Mouse (Mus musculus): Measurements from ENCODE around the gene Clic5.

GRCm38 (mm10) chr17:44325314-44325713, 136.9 kb downstream of the Clic5 start:
- no peak for TF ChIP-seq CTCF (IDR thresholded peaks at IDR 0.05; ENCODE audit: low read depth, low read length)
- no peak for TF ChIP-seq POLR2A (IDR thresholded peaks at IDR 0.05; ENCODE audit: extremely low read depth, insufficient read depth, low read length)
